Mouse (Mus musculus): ENCODE results near the gene Ugt2b38. TPM values are rescaled to one million over a fixed set of nuclear protein-coding genes. Genes with fewer than 3 reads are reported as not detected.
"Not testable (repeated sequence)": the region's sequence is repeated elsewhere in the genome, so short reads cannot be mapped to it uniquely, and the experiment has no call there.

Ugt2b38 gene
- not detected in 2 replicates for polyA plus RNA-seq (2015; fragmentation: Nextera tagmentation; extraction: Ambion mirVana)

DNA sequence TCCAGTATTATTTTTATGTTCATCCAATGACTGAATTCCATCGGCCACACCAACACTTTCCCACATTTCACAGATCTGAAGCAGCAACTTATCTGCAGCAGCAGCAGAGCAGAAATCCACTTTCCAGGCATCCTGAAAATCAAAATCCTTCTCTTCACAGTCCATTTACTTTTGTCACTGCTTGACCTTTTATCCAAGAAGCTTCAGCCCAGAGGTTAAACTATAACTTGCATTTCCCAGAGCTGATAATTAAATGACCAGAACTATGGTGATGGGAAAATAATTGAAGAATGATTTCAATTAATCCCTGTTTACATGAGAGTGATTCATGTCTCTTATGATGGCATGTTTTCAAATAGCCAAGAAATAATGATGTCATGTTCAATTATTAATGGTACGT, at the start of gene Ugt2b38:
TSS of gene Ugt2b38 (minus strand) at position 163 of the 400 bp plus-strand sequence.
- not testable (repeated sequence) for H3K9ac ChIP-seq; H3K36me3 ChIP-seq (replicated peaks); ATAC-seq (ENCODE audit: insufficient read depth); H3K27me3 ChIP-seq; H3K27ac ChIP-seq (replicated peaks); H3K4me3 ChIP-seq (replicated peaks); H3K4me2 ChIP-seq; H3K4me1 ChIP-seq (replicated peaks); H3K9me3 ChIP-seq (replicated peaks)
- 80% methylated on average over 1 of the region's 2 CpGs for WGBS (ENCODE audit: insufficient replicate concordance)

DNA sequence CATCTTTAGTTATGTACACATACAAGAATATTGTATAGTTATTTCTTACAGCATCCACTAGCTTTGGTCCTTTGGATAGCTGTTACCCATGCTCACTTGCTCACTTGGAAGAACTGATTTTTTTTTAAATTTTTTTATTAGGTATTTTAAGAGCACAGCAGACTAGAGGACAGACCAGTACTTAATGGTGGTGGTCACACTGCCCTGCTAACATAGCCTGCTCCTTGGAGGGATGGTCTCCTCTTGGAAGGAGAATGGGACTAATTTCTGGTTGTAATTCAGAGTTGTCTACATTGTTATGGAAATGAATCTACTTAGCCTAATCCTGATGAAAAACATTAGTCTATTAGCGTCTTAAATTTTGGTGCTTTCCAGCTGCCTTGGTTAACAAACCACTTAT, 34.8 kb upstream of the Ugt2b38 start:
- no peak overlapping the region for H3K9ac ChIP-seq
- H3K27ac ChIP-seq (replicated peaks): no peak overlapping the region
- H3K27me3 ChIP-seq: no peaks in the 10 kb centered on the region
- no peaks in the 10 kb centered on the region for H3K36me3 ChIP-seq (replicated peaks)
- no peaks in the 10 kb centered on the region for H3K9me3 ChIP-seq (replicated peaks)
- 35% methylated on average over 1 of the region's 1 CpGs for WGBS (ENCODE audit: insufficient replicate concordance)
- ATAC-seq (ENCODE audit: insufficient read depth): no peak
- no peak overlapping the region for H3K4me2 ChIP-seq
- no peak overlapping the region for H3K4me3 ChIP-seq (replicated peaks)
- H3K4me1 ChIP-seq (replicated peaks): no peaks in the 10 kb centered on the region

GRCm38 (mm10) chr5:87457701-87458100, 33.7 kb upstream of the Ugt2b38 start:
- H3K4me3 ChIP-seq (replicated peaks): no peak overlapping the region
- H3K4me1 ChIP-seq (replicated peaks): no peaks in the 10 kb centered on the region
- no peaks in the 10 kb centered on the region for H3K9me3 ChIP-seq (replicated peaks)
- H3K4me2 ChIP-seq: no peak overlapping the region
- H3K27me3 ChIP-seq: no peaks in the 10 kb centered on the region
- no peak overlapping the region for H3K9ac ChIP-seq
- ATAC-seq (ENCODE audit: insufficient read depth): no peak
- no peak overlapping the region for H3K27ac ChIP-seq (replicated peaks)
- no peaks in the 10 kb centered on the region for H3K36me3 ChIP-seq (replicated peaks)

DNA sequence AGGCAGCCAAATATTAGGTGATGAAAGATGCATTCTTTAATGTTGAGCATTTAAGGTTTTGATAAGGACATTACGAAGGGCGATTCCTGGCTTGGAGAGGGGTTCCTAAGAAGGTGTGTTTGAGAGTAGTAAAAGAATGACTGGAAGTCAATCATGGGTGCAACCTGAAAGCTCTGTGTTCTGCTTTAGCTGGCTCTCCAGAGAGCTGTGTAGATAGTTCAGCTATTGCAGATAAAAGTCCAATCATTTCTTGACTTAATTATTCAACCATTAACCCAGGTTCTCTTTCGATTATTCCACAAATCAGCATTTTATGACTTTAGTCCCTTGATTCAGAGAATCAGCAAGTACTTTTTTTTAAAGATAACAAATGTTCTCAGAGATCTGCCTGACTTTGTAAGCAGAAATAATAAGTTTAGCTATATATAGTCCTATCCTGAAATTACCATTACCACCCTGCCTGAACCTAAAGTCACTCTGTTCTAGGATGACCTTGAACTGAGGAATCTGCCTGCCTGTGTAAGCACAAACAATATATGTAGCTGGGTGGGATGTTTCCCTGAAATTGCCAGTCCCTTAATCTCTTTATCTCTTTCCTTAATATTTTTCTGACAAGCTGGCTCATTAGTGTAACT, 32.3 kb upstream of the Ugt2b38 start:
- no peaks in the 10 kb centered on the region for H3K36me3 ChIP-seq (replicated peaks)
- no peak overlapping the region for H3K4me2 ChIP-seq
- H3K27ac ChIP-seq (replicated peaks): no peak overlapping the region
- no peak overlapping the region for H3K9ac ChIP-seq
- H3K9me3 ChIP-seq (replicated peaks): no peaks in the 10 kb centered on the region
- H3K27me3 ChIP-seq: no peaks in the 10 kb centered on the region
- no peak for ATAC-seq (ENCODE audit: insufficient read depth)
- H3K4me3 ChIP-seq (replicated peaks): no peak overlapping the region
- WGBS (ENCODE audit: insufficient replicate concordance): 64% methylated on average over 3 of the region's 3 CpGs
- no peaks in the 10 kb centered on the region for H3K4me1 ChIP-seq (replicated peaks)

GRCm38 (mm10) chr5:87455519-87455918, 31.5 kb upstream of the Ugt2b38 start:
- Histone ChIP-seq H3K4me3 (replicated peaks) (no peak overlapping the region), H3K4me2 (no peak overlapping the region), H3K9ac (no peak overlapping the region), H3K27ac (replicated peaks) (no peak overlapping the region), H3K4me1 (replicated peaks) (no peaks in the 10 kb centered on the region), H3K27me3 (no peaks in the 10 kb centered on the region), H3K9me3 (replicated peaks) (no peaks in the 10 kb centered on the region), H3K36me3 (replicated peaks) (no peaks in the 10 kb centered on the region)
- no peak for ATAC-seq (ENCODE audit: insufficient read depth)

- H3K27ac ChIP-seq (replicated peaks); H3K27me3 ChIP-seq; H3K4me2 ChIP-seq; ATAC-seq (ENCODE audit: insufficient read depth); H3K4me1 ChIP-seq (replicated peaks); H3K36me3 ChIP-seq (replicated peaks); H3K9ac ChIP-seq; H3K4me3 ChIP-seq (replicated peaks); H3K9me3 ChIP-seq (replicated peaks): not testable (repeated sequence)
- 75% methylated on average over 4 of the region's 5 CpGs for WGBS (ENCODE audit: insufficient replicate concordance)
These were observed 28.5 kb upstream of the Ugt2b38 start for GRCm38 (mm10) chr5:87452514-87452913.

GRCm38 (mm10) chr5:87436264-87436663, 12.3 kb upstream of the Ugt2b38 start:
- 31% methylated on average over 3 of the region's 3 CpGs for WGBS (ENCODE audit: insufficient replicate concordance)
- no peak overlapping the region for H3K27ac ChIP-seq (replicated peaks)
- no peak for ATAC-seq (ENCODE audit: insufficient read depth)
- no peak overlapping the region for H3K9ac ChIP-seq
- H3K27me3 ChIP-seq: no peaks in the 10 kb centered on the region
- H3K9me3 ChIP-seq (replicated peaks): no peaks in the 10 kb centered on the region
- no peak overlapping the region for H3K4me3 ChIP-seq (replicated peaks)
- no peaks in the 10 kb centered on the region for H3K4me1 ChIP-seq (replicated peaks)
- H3K36me3 ChIP-seq (replicated peaks): no peaks in the 10 kb centered on the region
- H3K4me2 ChIP-seq: no peak overlapping the region

- no peaks in the 10 kb centered on the region for H3K4me1 ChIP-seq (replicated peaks)
- H3K9me3 ChIP-seq (replicated peaks): no peaks in the 10 kb centered on the region
- no peaks in the 10 kb centered on the region for H3K36me3 ChIP-seq (replicated peaks)
- H3K9ac ChIP-seq: no peak overlapping the region
- H3K4me3 ChIP-seq (replicated peaks): no peak overlapping the region
- H3K4me2 ChIP-seq: no peak overlapping the region
- WGBS (ENCODE audit: insufficient replicate concordance): 56% methylated on average over 3 of the region's 3 CpGs
- no peak for ATAC-seq (ENCODE audit: insufficient read depth)
- H3K27me3 ChIP-seq: no peaks in the 10 kb centered on the region
- H3K27ac ChIP-seq (replicated peaks): no peak overlapping the region
These were observed 1.7 kb upstream of the Ugt2b38 start for GRCm38 (mm10) chr5:87425676-87426075.

GRCm38 (mm10) chr5:87396968-87397367, 27.0 kb downstream of the Ugt2b38 start:
- Histone ChIP-seq H3K27me3 (no peaks in the 10 kb centered on the region), H3K4me2 (no peak overlapping the region), H3K9me3 (replicated peaks) (no peaks in the 10 kb centered on the region), H3K9ac (no peak overlapping the region), H3K36me3 (replicated peaks) (no peaks in the 10 kb centered on the region), H3K4me3 (replicated peaks) (no peak overlapping the region), H3K4me1 (replicated peaks) (no peaks in the 10 kb centered on the region), H3K27ac (replicated peaks) (no peak overlapping the region)
- WGBS (ENCODE audit: insufficient replicate concordance): 61% methylated on average over 4 of the region's 4 CpGs
- no peak for ATAC-seq (ENCODE audit: insufficient read depth)

GRCm38 (mm10) chr5:87390818-87391217, 33.2 kb downstream of the Ugt2b38 start:
- Histone ChIP-seq H3K4me3 (replicated peaks) (no peak overlapping the region), H3K36me3 (replicated peaks) (no peaks in the 10 kb centered on the region), H3K27ac (replicated peaks) (no peak overlapping the region), H3K4me1 (replicated peaks) (no peaks in the 10 kb centered on the region), H3K9ac (no peak overlapping the region), H3K9me3 (replicated peaks) (no peaks in the 10 kb centered on the region), H3K4me2 (no peak overlapping the region), H3K27me3 (no peaks in the 10 kb centered on the region)
- no peak for ATAC-seq (ENCODE audit: insufficient read depth)
- 58% methylated on average over 2 of the region's 2 CpGs for WGBS (ENCODE audit: insufficient replicate concordance)

- H3K27ac ChIP-seq (replicated peaks): no peak overlapping the region
- H3K36me3 ChIP-seq (replicated peaks): no peaks in the 10 kb centered on the region
- no peak overlapping the region for H3K4me2 ChIP-seq
- H3K27me3 ChIP-seq: no peaks in the 10 kb centered on the region
- H3K9ac ChIP-seq: no peak overlapping the region
- H3K9me3 ChIP-seq (replicated peaks): no peaks in the 10 kb centered on the region
- H3K4me3 ChIP-seq (replicated peaks): no peak overlapping the region
- ATAC-seq (ENCODE audit: insufficient read depth): no peak
- 36% methylated on average over 2 of the region's 2 CpGs for WGBS (ENCODE audit: insufficient replicate concordance)
- no peaks in the 10 kb centered on the region for H3K4me1 ChIP-seq (replicated peaks)
These were observed 43.8 kb downstream of the Ugt2b38 start for GRCm38 (mm10) chr5:87380234-87380633.

- H3K27ac ChIP-seq (replicated peaks): no peak overlapping the region
- no peaks in the 10 kb centered on the region for H3K4me1 ChIP-seq (replicated peaks)
- no peaks in the 10 kb centered on the region for H3K9me3 ChIP-seq (replicated peaks)
- no peaks in the 10 kb centered on the region for H3K27me3 ChIP-seq
- no peaks in the 10 kb centered on the region for H3K36me3 ChIP-seq (replicated peaks)
- ATAC-seq (ENCODE audit: insufficient read depth): no peak
- no peak overlapping the region for H3K4me2 ChIP-seq
- H3K9ac ChIP-seq: no peak overlapping the region
- H3K4me3 ChIP-seq (replicated peaks): no peak overlapping the region
These were observed 44.2 kb downstream of the Ugt2b38 start for GRCm38 (mm10) chr5:87379825-87380224.
